Mouse (Mus musculus) forebrain, embryonic 10.5 days (tissue): ENCODE data around the gene Adcy1. TPM values are rescaled to one million over a fixed set of nuclear protein-coding genes. Genes with fewer than 3 reads are reported as not detected.

Experiments
- DNase-seq: peaks from one replicate; pipeline ENCODE4 v3.0.0-alpha.2; 2017; ENCODE audit warnings: low spot score; ENCODE audit errors: extremely low spot score
- H3K27ac ChIP-seq: fragments of 300-500 bp; sonication (generic); 2 replicates; pipeline ENCODE4 v1.5.1; 2016; ENCODE audit warnings: mild to moderate bottlenecking
- H3K27me3 ChIP-seq: fragments of 300-500 bp; sonication (generic); 2 replicates; pipeline ENCODE4 v1.6.1; 2016; ENCODE audit warnings: mild to moderate bottlenecking; ENCODE audit not compliant: poor library complexity, severe bottlenecking
- H3K36me3 ChIP-seq: fragments of 300-500 bp; sonication (generic); replicated peaks from 2 replicates; pipeline ENCODE4 v1.6.1; 2016; ENCODE audit warnings: mild to moderate bottlenecking, moderate library complexity
- H3K4me1 ChIP-seq: fragments of 300-500 bp; sonication (generic); 2 replicates; pipeline ENCODE4 v1.6.1; 2016
- H3K4me3 ChIP-seq: fragments of 300-500 bp; sonication (generic); 2 replicates; pipeline ENCODE4 v1.5.1; 2016; ENCODE audit warnings: mild to moderate bottlenecking, moderate library complexity
- H3K9me3 ChIP-seq: fragments of 300-500 bp; sonication (generic); 2 replicates; pipeline ENCODE4 v1.6.1; 2016; ENCODE audit warnings: mild to moderate bottlenecking, moderate library complexity
- WGBS: fragments of 180-500 bp; shearing (Covaris S2); methylation state at CpG from one replicate; pipeline ENCODE4 v1.1.7; 2016; 5-methylcytosine and 5-hydroxymethylcytosine counted together
- polyA plus RNA-seq: library from polyadenylated mRNA; unstranded; fragments of >200 nt; fragmentation: Nextera tagmentation; extraction: Ambion mirVana; gene quantifications from 2 replicates; pipeline ENCODE4 v1.2.1, GENCODE M21; 2016

Adcy1 gene
- polyA plus RNA-seq, 1 experiment from 2014 or later: 0.86 TPM

DNA sequence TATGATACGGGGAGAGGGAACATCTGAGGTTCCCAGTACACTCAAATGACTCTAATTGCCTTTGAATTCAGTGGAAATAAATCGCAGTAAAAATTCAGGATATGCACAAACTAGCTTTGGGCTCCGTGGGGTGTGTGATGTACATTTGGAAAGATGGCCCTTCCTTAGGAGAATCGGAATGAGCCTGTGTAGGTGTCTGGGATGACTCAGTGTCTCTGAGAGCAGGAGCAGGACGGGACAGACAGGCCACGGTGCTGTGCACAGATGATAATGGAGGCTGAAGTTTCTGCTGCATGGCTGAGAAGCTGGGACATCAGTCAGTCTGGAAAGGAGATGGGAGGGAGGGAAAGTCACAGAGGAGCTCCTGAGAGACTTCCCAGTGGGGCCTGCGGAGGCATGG lies 5.5 kb upstream of the Adcy1 start:
- Histone ChIP-seq H3K27me3 (peaks cover 87% of the 10 kb centered on the region), H3K27ac (no peak overlapping the region), H3K36me3 (no peaks in the 10 kb centered on the region), H3K4me1 (peaks cover 19% of the 10 kb centered on the region), H3K9me3 (no peaks in the 10 kb centered on the region), H3K4me3 (no peak overlapping the region)
- 89% methylated on average over 7 of the region's 7 CpGs for WGBS
- no peak for DNase-seq

GRCm38 (mm10) chr11:7061961-7062360 lies 1.3 kb upstream of the Adcy1 start:
- Histone ChIP-seq H3K27me3 (peaks cover 97% of the 10 kb centered on the region), H3K9me3 (no peaks in the 10 kb centered on the region)
- 35% methylated on average over 6 of the region's 6 CpGs for WGBS

DNA sequence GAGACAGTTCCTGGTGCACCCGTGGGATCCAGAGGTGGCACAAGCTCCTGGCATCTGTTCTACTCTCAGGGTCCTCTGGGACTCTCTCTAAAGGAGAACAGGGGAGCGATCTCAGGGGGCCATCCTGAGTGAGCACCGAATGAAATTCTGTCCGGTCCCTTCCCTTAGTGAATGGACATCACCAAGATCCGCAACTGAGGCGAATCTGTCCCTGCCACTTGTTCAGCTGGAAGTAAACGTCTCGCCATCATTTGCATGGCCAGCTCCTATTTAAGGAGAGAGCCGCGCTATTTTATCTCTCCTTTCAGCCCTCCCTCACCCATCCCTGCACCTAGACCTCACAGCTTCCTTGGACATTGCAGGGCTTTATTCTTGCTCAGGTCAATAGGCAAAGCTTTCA lies 723 bp upstream of the Adcy1 start:
- DNase-seq: peak; percentile 17
- Histone ChIP-seq H3K4me1 (peaks cover 36% of the 10 kb centered on the region), H3K27me3 (peaks cover 97% of the 10 kb centered on the region), H3K9me3 (no peaks in the 10 kb centered on the region), H3K4me3 (peak overlapping the region; percentile 68), H3K27ac (peak overlapping the region; percentile 62; the same call in 1 of the 2 replicates), H3K36me3 (no peaks in the 10 kb centered on the region)
- 7% methylated on average over 10 of the region's 10 CpGs for WGBS

More at GRCm38 (mm10) chr11:7061961-7062360, 1.3 kb upstream of the Adcy1 start:
- no peaks in the 10 kb centered on the region for H3K36me3 ChIP-seq
- peaks cover 36% of the 10 kb centered on the region for H3K4me1 ChIP-seq
- no peak for DNase-seq
- no peak overlapping the region for H3K27ac ChIP-seq
- H3K4me3 ChIP-seq: no peak overlapping the region

- under 1% methylated on average over 53 of the region's 53 CpGs for WGBS
- no peaks in the 10 kb centered on the region for H3K36me3 ChIP-seq
- peaks cover 91% of the 10 kb centered on the region for H3K27me3 ChIP-seq
- H3K4me1 ChIP-seq: peaks cover 36% of the 10 kb centered on the region
- H3K4me3 ChIP-seq: peak overlapping the region; percentile 68
- DNase-seq: peak; percentile 46
- H3K27ac ChIP-seq: peak overlapping the region; percentile 72
- no peaks in the 10 kb centered on the region for H3K9me3 ChIP-seq
Observed at GRCm38 (mm10) chr11:7063681-7064267, 485 bp downstream of the Adcy1 start.

GRCm38 (mm10) chr11:7064484-7065185 lies 1.3 kb downstream of the Adcy1 start:
- no peaks in the 10 kb centered on the region for H3K9me3 ChIP-seq
- DNase-seq: peak; percentile 20
- peaks cover 36% of the 10 kb centered on the region for H3K4me1 ChIP-seq
- H3K4me3 ChIP-seq: peak overlapping the region; percentile 68
- WGBS: 3% methylated on average over 26 of the region's 26 CpGs
- H3K36me3 ChIP-seq: no peaks in the 10 kb centered on the region
- H3K27ac ChIP-seq: no peak overlapping the region
- H3K27me3 ChIP-seq: peaks cover 83% of the 10 kb centered on the region

DNA sequence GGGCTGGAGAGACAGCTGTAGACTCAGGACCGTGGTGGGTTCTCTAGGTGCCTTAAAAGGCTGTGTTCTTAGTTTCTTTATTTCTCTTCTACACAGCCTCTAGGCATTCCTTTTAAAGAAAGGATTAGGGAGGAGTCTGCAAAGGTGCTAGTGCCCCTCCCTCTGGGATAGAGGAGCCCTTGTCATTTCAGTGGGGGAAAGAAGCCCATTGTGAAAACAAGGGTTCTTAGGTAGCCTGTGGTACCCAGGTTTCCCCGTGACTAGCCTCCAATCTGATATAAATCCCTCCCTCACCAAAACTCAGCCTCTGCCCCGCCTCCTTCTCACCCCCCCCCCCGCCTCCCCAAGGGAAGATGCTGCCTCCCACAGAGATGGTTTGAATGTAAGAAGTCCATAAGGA lies 2.1 kb downstream of the Adcy1 start:
- Histone ChIP-seq H3K9me3 (no peaks in the 10 kb centered on the region), H3K4me3 (peak overlapping the region; percentile 68; the same call in 1 of the 2 replicates), H3K27ac (no peak overlapping the region), H3K27me3 (peaks cover 75% of the 10 kb centered on the region), H3K4me1 (peaks cover 36% of the 10 kb centered on the region), H3K36me3 (no peaks in the 10 kb centered on the region)
- no peak for DNase-seq
- 2% methylated on average over 4 of the region's 4 CpGs for WGBS

DNA sequence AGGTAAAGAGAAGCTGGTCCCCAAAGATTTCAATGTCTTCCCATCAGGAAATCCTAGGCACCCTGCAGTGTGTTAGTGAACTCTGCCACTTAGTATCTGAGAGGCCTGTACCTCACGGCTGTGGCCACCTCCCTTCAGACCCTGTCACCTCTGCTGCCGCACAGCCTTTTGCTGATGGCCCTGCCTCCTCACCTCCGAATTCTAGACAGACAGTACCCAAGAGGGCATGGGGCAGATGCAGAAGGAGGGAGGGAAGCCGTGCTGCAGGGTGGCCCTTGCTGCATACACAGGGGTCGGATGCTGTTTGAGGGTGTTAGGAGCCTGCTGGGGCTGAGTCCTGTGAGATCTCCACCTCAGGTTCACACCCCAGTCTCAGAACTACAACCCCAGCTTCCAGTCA lies 2.6 kb downstream of the Adcy1 start:
- Histone ChIP-seq H3K9me3 (no peaks in the 10 kb centered on the region), H3K4me1 (peaks cover 36% of the 10 kb centered on the region), H3K27ac (no peak overlapping the region), H3K27me3 (peaks cover 70% of the 10 kb centered on the region), H3K4me3 (no peak overlapping the region), H3K36me3 (no peaks in the 10 kb centered on the region)
- DNase-seq: no peak
- 45% methylated on average over 5 of the region's 5 CpGs for WGBS

- Histone ChIP-seq H3K9me3 (no peaks in the 10 kb centered on the region), H3K4me1 (peaks cover 43% of the 10 kb centered on the region), H3K27ac (no peak overlapping the region), H3K4me3 (no peak overlapping the region), H3K36me3 (no peaks in the 10 kb centered on the region), H3K27me3 (peaks cover 57% of the 10 kb centered on the region)
- WGBS: 76% methylated on average over 4 of the region's 4 CpGs
- DNase-seq: no peak
Observed at GRCm38 (mm10) chr11:7067263-7067662, 4.0 kb downstream of the Adcy1 start.

GRCm38 (mm10) chr11:7068479-7069235 lies 5.4 kb downstream of the Adcy1 start:
- Histone ChIP-seq H3K36me3 (no peaks in the 10 kb centered on the region), H3K4me1 (peaks cover 39% of the 10 kb centered on the region), H3K27me3 (peaks cover 46% of the 10 kb centered on the region), H3K4me3 (no peak overlapping the region), H3K9me3 (no peaks in the 10 kb centered on the region), H3K27ac (no peak overlapping the region)
- DNase-seq: no peak
- WGBS: 80% methylated on average over 12 of the region's 12 CpGs

- Histone ChIP-seq H3K27me3 (peaks cover 35% of the 10 kb centered on the region), H3K36me3 (no peaks in the 10 kb centered on the region), H3K4me1 (peaks cover 28% of the 10 kb centered on the region), H3K27ac (no peak overlapping the region), H3K9me3 (no peaks in the 10 kb centered on the region), H3K4me3 (no peak overlapping the region)
- 89% methylated on average over 4 of the region's 4 CpGs for WGBS
- no peak for DNase-seq
Observed at GRCm38 (mm10) chr11:7069762-7070161, 6.5 kb downstream of the Adcy1 start.

- WGBS: 84% methylated on average over 6 of the region's 6 CpGs
- peaks cover 16% of the 10 kb centered on the region for H3K27me3 ChIP-seq
- no peaks in the 10 kb centered on the region for H3K36me3 ChIP-seq
- no peak for DNase-seq
- no peaks in the 10 kb centered on the region for H3K9me3 ChIP-seq
- H3K4me3 ChIP-seq: no peak overlapping the region
- H3K4me1 ChIP-seq: peaks cover 11% of the 10 kb centered on the region; the same call in 1 of the 2 replicates
- no peak overlapping the region for H3K27ac ChIP-seq
Observed at GRCm38 (mm10) chr11:7071617-7072016, 8.3 kb downstream of the Adcy1 start.

DNA sequence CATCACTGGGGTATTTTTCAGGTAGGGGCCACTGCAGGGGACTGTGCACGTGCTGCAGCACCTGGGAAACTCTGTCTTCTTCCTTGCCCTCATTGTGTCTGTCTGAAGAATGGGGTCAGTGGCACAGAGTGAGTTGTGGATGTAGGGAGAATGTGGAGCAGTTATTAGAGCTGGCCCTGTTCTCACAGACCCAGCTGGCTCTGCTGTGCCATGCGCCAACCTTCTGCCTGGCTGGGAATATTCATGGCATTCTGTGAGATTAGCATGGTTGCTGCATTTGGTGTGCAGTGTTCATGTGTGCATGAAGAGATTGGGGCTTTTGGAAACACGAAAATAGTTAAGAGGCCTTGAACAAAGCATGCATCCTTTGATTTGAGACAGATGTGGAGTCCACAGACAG lies 10.3 kb downstream of the Adcy1 start:
- no peak for DNase-seq
- Histone ChIP-seq H3K9me3 (no peaks in the 10 kb centered on the region), H3K27ac (no peak overlapping the region), H3K4me3 (no peak overlapping the region), H3K27me3 (no peaks in the 10 kb centered on the region), H3K4me1 (peaks cover 11% of the 10 kb centered on the region; the same call in 1 of the 2 replicates), H3K36me3 (no peaks in the 10 kb centered on the region)
- 85% methylated on average over 3 of the region's 3 CpGs for WGBS

GRCm38 (mm10) chr11:7076510-7076909 lies 13.2 kb downstream of the Adcy1 start:
- 86% methylated on average over 3 of the region's 3 CpGs for WGBS
- no peaks in the 10 kb centered on the region for H3K9me3 ChIP-seq
- no peak for DNase-seq
- no peaks in the 10 kb centered on the region for H3K27me3 ChIP-seq
- no peak overlapping the region for H3K4me3 ChIP-seq
- no peaks in the 10 kb centered on the region for H3K36me3 ChIP-seq
- H3K4me1 ChIP-seq: peaks cover 11% of the 10 kb centered on the region; the same call in 1 of the 2 replicates
- no peak overlapping the region for H3K27ac ChIP-seq
